Mouse (Mus musculus): ENCODE results near the gene Cckar. TPM values are rescaled to one million over a fixed set of nuclear protein-coding genes. Genes with fewer than 3 reads are reported as not detected.
"Not testable (repeated sequence)": the region's sequence is repeated elsewhere in the genome, so short reads cannot be mapped to it uniquely, and the experiment has no call there.

The Cckar gene
- polyA plus RNA-seq, 1 experiment from 2014 or later: 0.89 TPM

DNA sequence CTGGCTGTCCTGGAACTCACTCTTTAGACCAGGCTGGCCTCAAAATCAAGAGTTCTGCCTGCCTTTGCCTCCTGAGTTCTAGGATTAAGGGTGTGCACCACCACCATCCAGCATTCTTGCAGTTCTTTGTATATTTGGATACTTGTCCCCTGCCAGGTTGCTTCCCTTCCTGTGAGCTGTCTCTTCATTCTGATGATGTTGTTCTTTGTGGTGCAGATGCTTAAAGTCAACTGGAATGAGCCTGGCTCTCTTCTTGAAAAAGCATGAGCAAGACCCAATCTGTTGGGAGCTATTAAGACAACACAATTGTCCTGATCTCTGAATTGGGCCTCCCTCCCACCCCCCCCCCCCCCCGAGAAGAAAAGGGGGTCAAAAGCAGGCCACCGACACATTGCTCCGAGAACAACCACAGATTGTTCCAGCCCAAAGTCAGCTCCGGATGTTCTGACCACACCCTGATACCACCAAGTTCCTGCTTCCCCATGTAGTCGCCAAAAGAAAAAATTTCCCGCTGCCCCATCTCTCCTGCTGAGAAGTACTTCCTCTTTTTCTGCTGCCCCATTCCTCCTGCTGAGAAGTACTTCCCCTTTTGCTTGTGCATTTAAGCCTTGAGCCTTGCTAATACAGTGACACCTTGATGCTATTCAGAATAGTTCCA, 33.9 kb downstream of the Cckar start:
- H3K9me3 ChIP-seq (replicated peaks); H3K4me1 ChIP-seq (replicated peaks); H3K27ac ChIP-seq (ENCODE audit: poor library complexity, severe bottlenecking); H3K9ac ChIP-seq; ATAC-seq (ENCODE audit: insufficient number of reproducible peaks, low FRiP score); H3K36me3 ChIP-seq; H3K4me3 ChIP-seq; H3K4me2 ChIP-seq: not testable (repeated sequence)
- WGBS: 80% methylated on average over 6 of the region's 6 CpGs
- peaks cover 16% of the 10 kb centered on the region for H3K27me3 ChIP-seq (replicated peaks)

DNA sequence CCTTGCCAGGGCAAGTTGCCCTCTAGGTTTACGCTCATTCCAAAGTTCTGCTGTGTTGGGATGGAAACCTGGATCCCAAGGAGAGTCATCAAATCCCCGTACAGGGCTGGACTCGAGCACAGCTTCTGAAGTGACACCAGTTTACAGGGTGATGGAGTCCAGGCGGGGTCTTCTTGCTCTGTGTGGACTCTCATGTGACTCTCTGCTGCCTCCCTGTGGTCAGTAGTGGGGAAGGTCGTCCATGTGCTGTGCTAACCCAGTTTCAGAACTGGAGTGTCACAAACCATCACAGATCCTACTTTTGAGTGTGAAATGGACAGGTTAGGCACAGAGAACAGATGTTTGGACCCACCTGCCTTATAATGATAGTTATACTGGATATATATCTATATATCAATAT, 35.2 kb downstream of the Cckar start:
- no peak overlapping the region for H3K4me2 ChIP-seq
- peaks cover 9% of the 10 kb centered on the region for H3K27me3 ChIP-seq (replicated peaks)
- H3K9ac ChIP-seq: no peak overlapping the region
- H3K4me3 ChIP-seq: no peak overlapping the region
- no peaks in the 10 kb centered on the region for H3K36me3 ChIP-seq
- 17% methylated on average over 5 of the region's 5 CpGs for WGBS
- H3K4me1 ChIP-seq (replicated peaks): peaks cover 6% of the 10 kb centered on the region
- H3K27ac ChIP-seq (ENCODE audit: poor library complexity, severe bottlenecking): no peak overlapping the region
- H3K9me3 ChIP-seq (replicated peaks): no peaks in the 10 kb centered on the region
- 0 out of 2 replicates have a peak, but pooled peaks have one; percentile 51 for ATAC-seq (ENCODE audit: insufficient number of reproducible peaks, low FRiP score)

DNA sequence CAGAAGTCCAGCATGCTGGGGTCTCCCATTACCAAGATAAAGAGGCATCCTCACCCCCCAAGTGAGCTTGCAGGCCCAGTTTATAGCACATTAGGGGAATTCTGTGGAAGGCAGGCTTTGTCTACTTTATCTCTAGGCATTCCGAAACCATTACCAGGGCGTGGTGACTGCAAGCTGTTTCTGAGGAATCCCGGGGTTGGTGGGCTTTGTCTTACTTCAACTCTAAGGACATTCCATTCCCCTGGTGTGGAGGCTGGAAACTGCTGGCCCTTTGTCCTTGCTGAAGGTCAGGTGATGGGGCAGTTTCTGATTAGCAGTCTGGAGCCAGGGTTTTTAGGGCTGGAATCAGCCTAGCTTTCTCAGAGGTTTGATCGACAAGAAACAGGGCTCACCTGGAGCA, 36.0 kb downstream of the Cckar start:
- no peak overlapping the region for H3K27ac ChIP-seq (ENCODE audit: poor library complexity, severe bottlenecking)
- H3K4me1 ChIP-seq (replicated peaks): peaks cover 6% of the 10 kb centered on the region
- H3K27me3 ChIP-seq (replicated peaks): peaks cover 2% of the 10 kb centered on the region
- 35% methylated on average over 4 of the region's 4 CpGs for WGBS
- no peaks in the 10 kb centered on the region for H3K36me3 ChIP-seq
- H3K9ac ChIP-seq: no peak overlapping the region
- H3K4me2 ChIP-seq: no peak overlapping the region
- no peak for ATAC-seq (ENCODE audit: insufficient number of reproducible peaks, low FRiP score)
- no peak overlapping the region for H3K4me3 ChIP-seq
- no peaks in the 10 kb centered on the region for H3K9me3 ChIP-seq (replicated peaks)

DNA sequence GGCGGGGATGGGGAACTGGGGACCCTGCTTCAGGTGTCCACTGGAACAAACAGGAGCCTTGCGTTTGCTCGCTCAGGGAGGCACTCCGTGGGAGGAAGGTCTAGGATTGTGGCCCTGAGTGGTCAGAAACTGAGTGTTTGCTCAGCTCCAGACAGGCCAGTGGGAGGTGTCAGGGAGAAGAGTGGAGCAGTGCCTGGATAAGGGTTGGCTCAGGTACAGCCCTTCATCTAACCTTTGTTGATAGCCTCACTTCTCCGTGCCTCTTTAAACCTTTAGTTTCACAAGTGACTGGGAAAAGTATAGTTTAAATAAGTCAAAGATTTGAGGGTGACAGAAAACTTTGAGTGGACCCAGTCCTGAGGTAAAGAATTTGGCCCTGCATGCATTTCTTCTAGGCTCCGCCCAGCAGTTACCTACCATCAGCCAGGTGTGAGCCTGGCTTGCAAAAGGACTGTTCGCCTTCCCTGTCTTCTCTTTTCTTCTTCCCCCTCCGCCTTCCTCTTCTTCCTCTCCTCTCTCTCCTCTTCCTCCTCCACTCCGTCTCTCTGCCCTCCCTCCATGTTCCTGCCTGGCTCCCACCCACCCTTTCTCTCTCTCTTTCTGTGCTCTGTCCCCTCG, 37.1 kb downstream of the Cckar start:
- no peak overlapping the region for H3K4me2 ChIP-seq
- 79% methylated on average over 10 of the region's 10 CpGs for WGBS
- no peak overlapping the region for H3K9ac ChIP-seq
- no peak overlapping the region for H3K4me3 ChIP-seq
- ATAC-seq (ENCODE audit: insufficient number of reproducible peaks, low FRiP score): no peak
- H3K27me3 ChIP-seq (replicated peaks): no peaks in the 10 kb centered on the region; the same call in 1 of the 2 replicates
- peaks cover 6% of the 10 kb centered on the region for H3K4me1 ChIP-seq (replicated peaks)
- H3K36me3 ChIP-seq: no peaks in the 10 kb centered on the region
- no peak overlapping the region for H3K27ac ChIP-seq (ENCODE audit: poor library complexity, severe bottlenecking)
- H3K9me3 ChIP-seq (replicated peaks): no peaks in the 10 kb centered on the region

DNA sequence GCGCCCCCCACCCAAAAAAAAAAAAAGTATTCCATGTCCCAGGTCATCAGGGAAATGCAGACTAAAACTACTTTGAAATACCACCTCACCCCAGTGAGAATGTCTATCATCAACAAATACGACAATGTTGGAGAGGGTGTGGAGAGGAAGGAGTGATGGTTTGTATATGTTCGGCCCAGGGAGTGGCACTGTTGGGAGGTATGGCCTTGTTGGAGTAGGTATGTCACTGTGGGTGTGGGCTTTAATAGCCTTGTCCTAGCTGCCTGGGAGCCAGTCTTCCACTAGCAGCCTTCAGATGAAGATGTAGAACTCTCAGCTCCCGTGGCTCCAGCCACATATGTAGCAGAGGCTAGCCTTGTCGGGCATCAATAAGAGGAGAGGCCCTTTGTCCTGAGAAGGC, 39.5 kb downstream of the Cckar start:
- Histone ChIP-seq H3K9me3 (replicated peaks) (no peaks in the 10 kb centered on the region), H3K4me2 (no peak overlapping the region), H3K9ac (no peak overlapping the region), H3K4me3 (no peak overlapping the region), H3K36me3 (no peaks in the 10 kb centered on the region), H3K27me3 (replicated peaks) (no peaks in the 10 kb centered on the region), H3K4me1 (replicated peaks) (peaks cover 6% of the 10 kb centered on the region), H3K27ac (ENCODE audit: poor library complexity, severe bottlenecking) (no peak overlapping the region)
- 78% methylated on average over 5 of the region's 5 CpGs for WGBS
- ATAC-seq (ENCODE audit: insufficient number of reproducible peaks, low FRiP score): no peak

DNA sequence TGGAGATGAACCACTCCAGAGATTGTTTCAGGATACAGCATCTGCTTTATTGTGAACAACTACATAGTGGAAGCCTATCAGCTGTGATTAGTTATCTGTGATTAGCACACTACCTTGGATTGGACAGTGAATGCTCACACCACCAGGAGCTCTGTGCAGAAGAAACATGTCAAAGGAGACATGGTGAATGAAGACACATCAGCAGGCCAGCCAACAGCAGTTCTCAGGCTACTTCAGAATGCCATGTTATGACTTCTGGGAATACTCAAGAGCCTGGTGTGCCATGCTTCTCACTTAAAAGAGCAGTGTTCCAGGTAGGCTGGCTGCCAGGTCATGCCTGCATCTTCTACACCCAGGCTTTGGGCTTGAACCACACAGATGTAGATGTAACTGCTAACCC, 43.8 kb downstream of the Cckar start:
- H3K27me3 ChIP-seq (replicated peaks): no peaks in the 10 kb centered on the region
- H3K9me3 ChIP-seq (replicated peaks): no peaks in the 10 kb centered on the region
- no peak overlapping the region for H3K4me2 ChIP-seq
- H3K4me3 ChIP-seq: no peak overlapping the region
- no peak overlapping the region for H3K27ac ChIP-seq (ENCODE audit: poor library complexity, severe bottlenecking)
- H3K9ac ChIP-seq: no peak overlapping the region
- no peaks in the 10 kb centered on the region; the same call in 1 of the 2 replicates for H3K36me3 ChIP-seq
- no peak for ATAC-seq (ENCODE audit: insufficient number of reproducible peaks, low FRiP score)
- H3K4me1 ChIP-seq (replicated peaks): no peaks in the 10 kb centered on the region; the same call in none of the 2 replicates

DNA sequence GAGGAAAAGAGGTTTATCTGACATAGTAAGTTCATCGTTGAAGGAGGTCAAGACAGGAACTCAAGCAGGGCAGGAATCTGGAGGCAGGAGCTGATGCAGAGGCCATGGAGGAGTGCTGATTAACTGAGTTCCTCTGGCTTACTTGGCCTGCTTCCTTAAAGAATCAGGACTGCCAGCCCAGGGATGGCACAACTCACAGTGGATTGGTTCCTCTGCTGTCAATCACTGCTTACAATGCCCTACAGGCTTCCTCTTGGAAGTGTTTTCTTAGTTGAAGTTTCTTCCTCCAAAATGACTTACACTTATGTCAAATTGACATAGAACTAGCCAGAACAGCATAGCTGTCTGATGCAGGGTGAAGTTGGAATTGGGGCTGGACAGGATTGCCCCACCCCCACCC, 45.1 kb downstream of the Cckar start:
- Histone ChIP-seq H3K9me3 (replicated peaks) (no peaks in the 10 kb centered on the region), H3K9ac (no peak overlapping the region), H3K4me2 (no peak overlapping the region), H3K36me3 (no peaks in the 10 kb centered on the region; the same call in 1 of the 2 replicates), H3K27me3 (replicated peaks) (no peaks in the 10 kb centered on the region), H3K27ac (ENCODE audit: poor library complexity, severe bottlenecking) (no peak overlapping the region), H3K4me3 (no peak overlapping the region), H3K4me1 (replicated peaks) (no peaks in the 10 kb centered on the region; the same call in none of the 2 replicates)
- WGBS: 24% methylated on average over 1 of the region's 1 CpGs
- no peak for ATAC-seq (ENCODE audit: insufficient number of reproducible peaks, low FRiP score)

DNA sequence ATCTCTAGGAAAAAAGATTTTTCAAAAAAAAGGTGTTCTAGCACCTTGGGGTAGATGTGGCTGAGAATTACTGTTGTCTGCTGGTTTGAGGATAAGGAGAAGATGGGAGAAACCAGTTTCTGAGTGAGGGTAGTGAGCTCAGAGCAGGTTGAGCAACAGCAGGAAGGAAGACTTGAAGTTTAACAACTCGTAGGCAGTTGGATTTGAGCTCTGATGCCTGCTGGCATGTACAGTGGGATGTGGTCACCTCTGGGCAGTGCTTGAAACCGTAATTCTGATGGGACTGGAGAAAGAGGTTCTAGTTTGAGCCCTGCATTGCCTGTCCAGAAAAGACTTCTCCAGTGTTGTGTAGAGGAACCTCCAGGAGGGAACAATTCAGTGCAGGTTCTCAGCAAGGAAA, 46.0 kb downstream of the Cckar start:
- Histone ChIP-seq H3K27me3 (replicated peaks) (no peaks in the 10 kb centered on the region), H3K4me2 (no peak overlapping the region), H3K4me1 (replicated peaks) (no peaks in the 10 kb centered on the region; the same call in none of the 2 replicates), H3K9me3 (replicated peaks) (no peaks in the 10 kb centered on the region), H3K4me3 (no peak overlapping the region), H3K9ac (no peak overlapping the region), H3K27ac (ENCODE audit: poor library complexity, severe bottlenecking) (no peak overlapping the region), H3K36me3 (no peaks in the 10 kb centered on the region; the same call in 1 of the 2 replicates)
- 77% methylated on average over 2 of the region's 2 CpGs for WGBS
- ATAC-seq (ENCODE audit: insufficient number of reproducible peaks, low FRiP score): no peak

DNA sequence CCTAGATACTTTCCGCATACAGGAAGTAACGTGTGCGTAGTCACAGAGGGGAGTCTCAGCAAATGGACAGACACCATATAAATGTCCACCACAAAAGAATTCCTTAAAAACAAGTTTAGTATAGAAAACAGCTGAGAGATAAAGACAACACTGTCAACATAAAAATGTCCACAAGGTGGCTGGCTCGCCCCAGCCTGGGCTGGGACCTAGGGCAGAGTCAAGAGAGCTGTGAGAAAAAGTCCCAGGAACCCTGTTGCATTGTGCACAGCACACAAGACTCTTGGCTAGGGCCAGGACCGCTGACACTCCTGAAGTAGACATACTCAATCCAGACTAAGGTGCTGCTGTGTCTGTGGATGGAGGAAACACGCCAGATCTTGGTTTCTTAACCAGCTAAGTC, 49.6 kb downstream of the Cckar start:
- Histone ChIP-seq H3K4me1 (replicated peaks) (no peaks in the 10 kb centered on the region; the same call in none of the 2 replicates), H3K27me3 (replicated peaks) (no peaks in the 10 kb centered on the region), H3K4me3 (no peak overlapping the region), H3K4me2 (no peak overlapping the region), H3K9ac (no peak overlapping the region), H3K36me3 (peaks cover 7% of the 10 kb centered on the region), H3K27ac (ENCODE audit: poor library complexity, severe bottlenecking) (no peak overlapping the region), H3K9me3 (replicated peaks) (no peaks in the 10 kb centered on the region)
- whole genome bisulfite sequencing: 82% methylated on average over 6 of the region's 6 CpGs
- no peak for ATAC-seq (ENCODE audit: insufficient number of reproducible peaks, low FRiP score)

DNA sequence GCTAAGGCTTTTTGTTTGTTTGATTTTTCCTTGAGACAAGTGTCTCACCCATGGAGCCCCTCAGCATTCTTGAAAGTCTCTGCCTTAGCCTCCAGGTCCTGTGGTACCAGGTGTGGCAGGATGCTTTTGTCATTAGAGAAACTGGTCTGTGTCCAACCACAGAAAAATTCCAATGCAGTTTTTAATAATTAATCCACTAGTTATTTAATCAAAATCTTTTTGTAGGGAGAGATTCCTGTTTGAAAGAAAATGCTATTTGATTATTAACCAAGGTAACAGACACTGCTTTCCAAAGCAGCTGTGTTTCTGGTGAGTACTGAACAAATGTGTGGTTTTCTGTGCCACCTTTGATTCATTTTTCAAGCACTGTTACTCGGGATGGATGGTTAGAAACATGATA, 50.9 kb downstream of the Cckar start:
- no peak overlapping the region for H3K9ac ChIP-seq
- no peaks in the 10 kb centered on the region for H3K9me3 ChIP-seq (replicated peaks)
- no peak overlapping the region for H3K4me3 ChIP-seq
- H3K4me2 ChIP-seq: no peak overlapping the region
- H3K4me1 ChIP-seq (replicated peaks): no peaks in the 10 kb centered on the region; the same call in none of the 2 replicates
- H3K27ac ChIP-seq (ENCODE audit: poor library complexity, severe bottlenecking): no peak overlapping the region
- no peak for ATAC-seq (ENCODE audit: insufficient number of reproducible peaks, low FRiP score)
- WGBS: 37% methylated on average over 1 of the region's 1 CpGs
- no peaks in the 10 kb centered on the region for H3K27me3 ChIP-seq (replicated peaks)
- peaks cover 18% of the 10 kb centered on the region for H3K36me3 ChIP-seq
